Mouse (Mus musculus) liver, postnatal 0 days (tissue): ENCODE measurements around the gene Itgb2l.

Source experiments
- CTCF ChIP-seq: sonication (generic); IDR thresholded peaks from 2 replicates; pipeline ENCODE4 v1.5.1; 2016; ENCODE audit warnings: antibody characterized with exemption, low read depth
- EP300 ChIP-seq: IDR thresholded peaks from 2 replicates; pipeline ENCODE4 v1.6.1; 2016; ENCODE audit warnings: antibody characterized with exemption, low read depth, mild to moderate bottlenecking

- no peak for TF ChIP-seq CTCF
- no peak for TF ChIP-seq EP300
These were observed 29.4 kb upstream of the Itgb2l start for GRCm38 (mm10) chr16:96472816-96473215.
